Mouse (Mus musculus): ENCODE measurements around the gene Slc44a4.
"Not testable (repeated sequence)": the region's sequence is repeated elsewhere in the genome, so short reads cannot be mapped to it uniquely, and the experiment has no call there.

The Slc44a4 gene

GRCm38 (mm10) chr17:34944362-34944761 lies 30.1 kb downstream of the Slc44a4 start:
- no peak for DNase-seq

- no peak for DNase-seq
These were observed 32.3 kb downstream of the Slc44a4 start for GRCm38 (mm10) chr17:34946486-34947140.

GRCm38 (mm10) chr17:34947606-34948005 lies 33.3 kb downstream of the Slc44a4 start:
- no peak for DNase-seq

GRCm38 (mm10) chr17:34948721-34949552 lies 34.7 kb downstream of the Slc44a4 start:
- DNase-seq, result not testable (repeated sequence)

- no peak for DNase-seq
These were observed 35.3 kb downstream of the Slc44a4 start for GRCm38 (mm10) chr17:34949553-34949969.

- DNase-seq, result no peak
These were observed 36.5 kb downstream of the Slc44a4 start for GRCm38 (mm10) chr17:34950514-34951455.

- peak; percentile 58 for DNase-seq
These were observed 37.5 kb downstream of the Slc44a4 start for GRCm38 (mm10) chr17:34951636-34952377.

- DNase-seq, result peak; percentile 74
These were observed 38.2 kb downstream of the Slc44a4 start for GRCm38 (mm10) chr17:34952378-34953040.

- no peak for DNase-seq
These were observed 39.0 kb downstream of the Slc44a4 start for GRCm38 (mm10) chr17:34953258-34953657.

GRCm38 (mm10) chr17:34953904-34954303 lies 39.6 kb downstream of the Slc44a4 start:
- no peak for DNase-seq

GRCm38 (mm10) chr17:34954831-34955230 lies 40.6 kb downstream of the Slc44a4 start:
- DNase-seq, result no peak

GRCm38 (mm10) chr17:34955884-34956283 lies 41.6 kb downstream of the Slc44a4 start:
- DNase-seq, result no peak

GRCm38 (mm10) chr17:34956340-34956739 lies 42.1 kb downstream of the Slc44a4 start:
- DNase-seq, result no peak

GRCm38 (mm10) chr17:34957291-34957690 lies 43.0 kb downstream of the Slc44a4 start:
- DNase-seq, result not testable (repeated sequence)

- DNase-seq, result not testable (repeated sequence)
These were observed 43.7 kb downstream of the Slc44a4 start for GRCm38 (mm10) chr17:34957966-34958365.

GRCm38 (mm10) chr17:34958734-34959129 lies 44.5 kb downstream of the Slc44a4 start:
- not testable (repeated sequence) for DNase-seq

- peak; percentile 69 for DNase-seq
These were observed 45.0 kb downstream of the Slc44a4 start, which contains the start of gene Hspa1b for GRCm38 (mm10) chr17:34959130-34959778. Hspa1b (minus strand) TSS chr17:34959238.

- DNase-seq, result no peak
These were observed 45.7 kb downstream of the Slc44a4 start for GRCm38 (mm10) chr17:34959881-34960515.

- no peak for DNase-seq
These were observed 46.6 kb downstream of the Slc44a4 start for GRCm38 (mm10) chr17:34960702-34961493.

GRCm38 (mm10) chr17:34962125-34962524 lies 47.9 kb downstream of the Slc44a4 start:
- no peak for DNase-seq
